Mouse (Mus musculus): ENCODE results near the gene Vopp1.

DNA sequence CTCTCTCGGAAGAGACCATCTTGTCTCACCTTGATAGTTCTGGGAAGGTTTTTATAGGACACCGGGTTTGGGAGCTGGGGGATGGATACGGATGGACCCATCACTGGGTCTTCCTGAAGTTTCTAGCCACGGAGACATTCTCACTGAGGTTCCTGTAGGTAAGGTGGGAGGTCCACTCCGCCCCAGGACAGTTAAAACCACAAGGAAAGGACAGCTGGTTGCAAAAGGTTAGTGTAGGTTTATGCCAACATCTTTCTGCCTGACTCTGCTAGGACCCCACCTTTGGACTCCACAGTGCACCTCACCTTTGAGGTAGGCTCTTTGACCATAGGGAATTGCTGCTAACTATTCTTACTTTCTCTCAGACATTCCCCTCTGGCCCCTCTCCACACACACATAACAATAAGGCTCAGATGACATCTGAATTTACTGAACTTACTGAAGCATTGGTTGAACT, 328 bp upstream of the Vopp1 start:
- no peak for TF ChIP-seq CTCF (IDR thresholded peaks at IDR 0.05)
- TF ChIP-seq EP300 (IDR thresholded peaks at IDR 0.05) = no peak
